Mouse (Mus musculus) spleen, postnatal 36 days (tissue): ENCODE measurements around the gene Rap1b.

Experiments used
- DNase-seq, 2 experiments: peaks; one replicate each; pipeline ENCODE4 v3.0.0; 2022; ENCODE audit warnings: low spot score in 2 of 2, mixed read lengths in 1 of 2

The Rap1b gene

DNA sequence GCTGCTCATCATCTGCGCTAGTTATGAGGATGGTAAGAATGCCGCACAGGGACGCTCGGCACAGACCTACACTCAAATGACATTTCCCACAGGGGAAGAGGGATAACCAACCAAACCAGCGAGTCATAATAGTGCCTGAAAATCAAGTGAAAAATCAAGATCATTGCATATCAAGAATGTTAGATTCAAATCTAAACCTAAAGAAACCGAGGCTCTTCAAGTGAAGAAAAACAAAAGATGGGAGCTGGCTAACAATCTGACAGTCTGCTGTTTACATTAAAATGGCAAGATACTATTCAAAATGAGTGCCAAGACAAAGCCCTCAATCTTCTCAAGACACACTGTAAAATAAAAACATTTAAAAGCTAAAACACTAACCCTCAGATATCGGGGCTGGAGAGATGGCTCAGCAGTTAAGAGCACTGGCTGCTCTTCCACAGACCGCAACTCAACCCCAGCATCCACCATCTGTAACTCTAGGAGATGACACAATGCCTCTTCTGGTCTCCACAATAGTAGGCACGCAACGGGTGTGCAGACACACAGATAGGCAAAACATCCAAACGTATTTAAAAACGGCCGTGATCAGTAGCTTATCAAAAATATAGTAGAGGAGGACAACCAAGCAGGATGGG is 61.9 kb downstream of the Rap1b start:
- no peak for DNase-seq

DNA sequence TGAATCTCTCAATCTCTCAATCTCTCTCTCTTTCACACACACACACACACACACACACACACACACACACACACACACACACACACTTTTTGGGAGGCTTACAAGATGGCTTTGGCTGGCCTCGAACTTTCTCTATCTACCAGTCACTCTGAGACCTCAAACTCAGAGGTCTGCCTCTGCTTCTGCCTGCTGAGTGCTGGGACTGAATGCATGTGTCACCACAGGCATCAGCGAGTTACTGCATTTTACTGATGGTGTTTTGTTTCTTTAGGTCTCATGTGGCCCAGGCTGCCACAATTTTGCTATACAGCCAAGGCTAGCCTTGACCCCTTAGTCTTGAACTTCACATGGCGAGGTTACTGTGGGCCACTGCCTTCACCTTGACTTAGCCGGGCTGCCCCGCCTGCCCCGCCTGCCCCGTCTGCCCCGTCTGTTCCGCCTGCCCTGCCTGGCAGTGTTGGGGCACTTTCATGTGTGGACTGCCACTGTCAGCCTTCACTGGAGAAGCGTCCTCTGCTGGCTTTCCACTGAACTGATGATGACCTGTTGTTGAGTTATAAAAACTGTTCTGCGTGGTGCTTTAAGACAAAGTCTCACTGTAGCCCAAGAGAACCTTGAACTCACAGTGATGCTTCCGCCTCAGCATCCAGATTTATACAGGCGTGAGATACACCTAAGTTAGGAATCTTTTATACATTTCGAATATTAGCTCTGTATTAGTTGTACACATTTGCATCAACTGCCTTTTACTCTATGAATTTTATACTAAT is 63.2 kb downstream of the Rap1b start:
- no peak for DNase-seq

DNA sequence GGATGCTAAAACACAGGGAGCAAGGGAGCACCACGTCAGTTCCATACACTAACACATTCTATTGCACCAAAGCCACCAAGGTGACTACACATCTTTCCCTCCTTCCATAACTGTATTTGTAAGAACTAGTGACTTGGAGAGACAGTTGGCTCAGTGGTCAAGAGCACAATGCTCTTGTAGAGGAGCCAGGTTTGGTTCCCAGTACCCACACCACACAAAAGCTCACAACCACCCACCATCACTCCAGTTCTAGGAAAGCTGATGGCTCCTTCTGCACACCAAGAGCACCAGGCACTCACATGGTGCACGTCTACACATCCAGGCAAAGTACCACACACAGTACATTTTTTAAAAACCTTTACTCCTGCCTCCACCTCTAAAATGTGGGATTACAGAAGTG is 63.8 kb downstream of the Rap1b start:
- no peak for DNase-seq

DNA sequence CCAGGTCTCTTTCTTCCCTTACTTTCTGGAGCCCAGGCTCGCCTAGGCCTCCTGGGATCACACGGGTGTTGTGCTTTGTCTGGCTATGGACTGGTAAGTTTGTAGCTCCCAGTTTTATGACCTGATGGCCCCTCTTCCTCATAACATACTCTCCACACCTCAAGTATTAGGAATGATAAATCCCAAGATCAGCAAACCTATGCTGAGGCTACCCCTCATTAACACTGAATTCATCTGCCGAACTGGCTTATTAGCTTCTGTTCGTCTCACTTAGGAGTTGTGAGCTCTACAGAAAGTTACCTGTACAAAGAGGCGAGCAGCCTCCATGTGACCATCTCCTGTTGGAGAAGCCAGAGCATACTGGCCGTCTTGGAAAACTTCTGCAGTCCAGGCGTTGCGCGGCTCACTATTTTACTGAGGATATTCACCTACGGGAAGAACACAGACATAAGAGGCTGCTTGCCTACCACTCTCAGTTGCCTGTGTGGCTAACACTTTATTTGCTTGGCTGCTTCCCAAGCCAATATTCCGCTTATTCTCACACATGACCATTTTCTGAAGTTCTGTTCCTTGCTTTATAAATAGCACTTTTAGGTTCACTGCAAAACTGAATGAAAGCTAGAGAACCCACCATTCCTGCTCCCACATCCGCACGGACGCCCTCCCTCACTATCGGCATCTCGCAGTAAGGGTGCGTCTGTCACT is 64.7 kb downstream of the Rap1b start:
- no peak for DNase-seq

DNA sequence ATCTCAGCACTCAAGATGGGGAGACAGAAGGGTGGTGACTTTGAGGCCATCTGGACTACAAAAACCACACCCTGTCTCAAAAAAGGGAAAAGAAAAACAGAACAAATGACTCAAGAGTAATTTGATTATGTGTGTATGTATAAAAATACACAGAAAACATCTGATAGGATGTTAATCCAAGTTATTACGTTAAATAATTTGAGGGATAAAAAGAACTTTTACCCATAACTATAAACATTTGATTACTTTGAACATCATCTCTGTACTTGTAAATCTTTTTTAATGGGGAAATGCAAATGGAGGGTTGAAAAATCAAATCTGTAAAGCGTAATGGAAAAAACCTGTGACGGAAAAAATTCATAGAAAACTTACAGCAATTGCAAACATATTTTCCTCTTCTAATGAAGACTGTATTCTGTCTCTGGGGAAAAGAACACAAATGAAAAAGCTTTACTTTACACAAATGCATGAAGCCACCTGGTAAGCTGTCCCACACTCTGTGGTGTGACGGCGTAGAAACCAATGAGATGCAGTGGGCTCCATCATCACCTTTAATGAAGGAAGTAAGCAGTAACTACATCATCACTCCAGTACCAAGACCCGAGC is 65.4 kb downstream of the Rap1b start:
- DNase-seq, result no peak

DNA sequence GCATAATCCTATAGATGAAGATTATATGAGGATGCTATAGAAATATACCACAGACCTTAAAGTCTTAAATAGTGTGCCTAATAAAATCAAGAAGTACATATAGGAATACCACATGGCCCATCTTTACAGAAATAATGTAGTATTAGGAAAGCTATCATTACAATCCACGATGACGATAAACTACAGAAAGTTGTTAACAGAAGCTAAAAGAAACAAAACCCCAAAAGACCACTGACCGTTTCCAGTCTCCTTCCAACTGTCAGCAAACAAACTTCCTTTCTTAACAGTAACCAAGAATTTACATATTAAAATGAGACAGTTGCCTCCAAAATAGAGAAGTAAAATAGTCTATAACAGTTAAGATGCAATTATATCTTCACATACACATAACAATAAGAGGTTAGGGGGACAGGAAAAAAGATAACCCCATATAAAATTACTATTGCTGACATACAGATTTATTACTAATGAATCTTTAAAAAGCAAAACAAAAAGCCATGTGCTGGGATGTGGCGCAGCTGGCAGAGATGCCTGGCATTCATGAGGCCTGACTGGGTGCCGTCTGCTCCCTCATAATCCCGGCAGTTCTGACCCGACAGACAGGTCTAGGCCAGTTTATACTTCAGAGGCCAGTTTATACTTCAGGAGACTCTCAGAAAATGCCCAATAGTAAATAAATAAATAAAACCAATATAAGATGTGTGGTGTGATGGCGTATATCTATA is 66.1 kb downstream of the Rap1b start:
- no peak for DNase-seq

DNA sequence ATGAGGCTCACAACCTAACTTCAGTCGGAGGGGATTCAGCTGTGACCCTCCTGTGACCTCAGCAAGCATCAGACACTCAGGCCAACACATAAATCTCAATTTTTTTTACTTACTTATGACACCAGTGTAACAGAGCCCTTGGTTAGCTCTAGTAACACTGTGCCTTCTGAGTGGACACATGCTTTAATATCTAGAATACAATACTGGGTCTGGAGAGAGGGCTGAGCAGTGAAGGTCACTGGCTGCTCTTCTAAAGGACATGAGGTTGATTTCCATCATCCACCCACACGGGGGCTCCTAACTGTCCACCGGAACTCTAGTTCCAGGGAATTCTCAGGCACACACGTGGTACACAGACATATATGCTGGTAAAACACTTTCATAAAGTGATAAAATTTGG is 66.9 kb downstream of the Rap1b start:
- DNase-seq, result no peak

DNA sequence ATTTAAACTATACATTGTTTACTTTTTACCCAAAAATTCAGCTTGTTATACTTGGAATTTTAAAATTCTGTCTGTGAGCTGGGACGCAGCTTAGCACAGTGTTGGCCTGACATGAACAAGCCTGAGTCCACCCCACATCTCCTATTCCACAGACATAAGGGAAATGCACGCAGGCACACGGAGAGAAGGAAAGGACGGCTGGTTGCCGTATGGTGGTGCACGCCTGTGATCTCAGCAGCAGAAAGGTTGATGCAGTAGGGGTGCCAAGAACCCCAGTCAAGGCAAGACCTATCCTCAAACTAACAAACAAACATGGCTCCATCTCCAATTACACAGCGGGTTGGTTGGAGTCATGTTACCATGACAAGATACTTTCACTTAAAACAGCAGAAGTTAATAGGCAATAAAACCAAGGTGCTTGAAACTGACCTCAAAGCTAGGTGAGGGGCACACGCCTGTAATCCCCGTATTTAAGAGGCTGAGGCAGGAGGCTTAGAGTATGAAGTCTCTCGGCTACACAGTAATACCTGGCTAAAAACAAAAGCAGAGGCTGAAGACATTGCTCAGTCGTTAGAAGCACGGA is 67.4 kb downstream of the Rap1b start:
- no peak for DNase-seq

DNA sequence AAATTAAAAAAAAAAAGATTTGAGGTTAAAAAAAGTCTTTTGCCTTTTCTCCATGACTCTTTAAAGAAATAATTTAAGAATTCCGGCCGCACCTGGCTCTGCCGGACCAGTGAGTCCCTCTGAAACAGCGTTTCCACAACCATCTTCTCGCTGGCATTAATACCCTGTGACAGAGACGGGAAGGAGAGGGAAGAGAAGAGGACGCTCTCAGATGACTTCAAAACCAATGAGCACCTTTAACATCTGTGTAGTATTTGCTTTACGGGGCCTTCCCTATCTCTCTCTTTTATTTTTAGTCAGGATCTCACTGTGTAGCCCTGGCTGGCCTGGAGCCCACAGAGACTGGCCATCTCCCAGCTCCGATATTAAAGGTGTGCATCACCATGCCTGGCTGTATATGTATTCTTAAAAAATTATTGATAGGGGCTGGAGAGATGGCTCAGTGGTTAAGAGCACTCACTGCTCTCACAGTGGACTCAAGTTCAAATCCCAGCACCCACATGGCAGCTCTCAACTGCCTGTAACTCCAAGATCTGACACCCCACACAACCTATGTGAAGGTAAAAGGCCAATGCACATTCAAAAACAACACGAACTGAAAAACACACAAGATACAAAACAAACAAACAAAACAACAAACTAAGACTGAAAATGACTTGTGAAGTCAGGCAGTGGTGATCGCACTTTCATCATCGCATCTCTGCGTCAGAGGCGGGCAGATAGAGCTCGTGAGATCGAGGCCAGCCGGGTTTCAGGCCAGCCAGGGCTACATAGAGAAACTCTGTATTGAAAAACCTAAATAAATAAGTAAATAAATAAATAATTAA is 68.1 kb downstream of the Rap1b start:
- DNase-seq, result no peak

DNA sequence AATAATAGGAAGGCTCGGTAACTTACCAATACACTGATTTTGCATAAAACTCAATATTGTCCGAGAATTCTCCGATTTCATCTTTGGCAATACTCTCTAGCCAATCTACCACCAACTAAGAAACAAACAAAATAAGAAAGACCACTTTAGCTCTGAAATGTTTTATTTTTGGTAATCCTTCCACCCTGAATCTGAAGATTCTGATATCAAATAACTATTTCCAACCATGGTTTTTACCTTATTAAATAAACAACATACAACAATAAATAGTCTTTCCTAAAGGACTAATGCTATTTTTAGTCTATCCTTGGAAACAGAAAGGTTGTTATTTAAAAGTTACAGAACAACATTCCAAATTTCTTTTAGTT is 68.7 kb downstream of the Rap1b start:
- DNase-seq, result no peak

DNA sequence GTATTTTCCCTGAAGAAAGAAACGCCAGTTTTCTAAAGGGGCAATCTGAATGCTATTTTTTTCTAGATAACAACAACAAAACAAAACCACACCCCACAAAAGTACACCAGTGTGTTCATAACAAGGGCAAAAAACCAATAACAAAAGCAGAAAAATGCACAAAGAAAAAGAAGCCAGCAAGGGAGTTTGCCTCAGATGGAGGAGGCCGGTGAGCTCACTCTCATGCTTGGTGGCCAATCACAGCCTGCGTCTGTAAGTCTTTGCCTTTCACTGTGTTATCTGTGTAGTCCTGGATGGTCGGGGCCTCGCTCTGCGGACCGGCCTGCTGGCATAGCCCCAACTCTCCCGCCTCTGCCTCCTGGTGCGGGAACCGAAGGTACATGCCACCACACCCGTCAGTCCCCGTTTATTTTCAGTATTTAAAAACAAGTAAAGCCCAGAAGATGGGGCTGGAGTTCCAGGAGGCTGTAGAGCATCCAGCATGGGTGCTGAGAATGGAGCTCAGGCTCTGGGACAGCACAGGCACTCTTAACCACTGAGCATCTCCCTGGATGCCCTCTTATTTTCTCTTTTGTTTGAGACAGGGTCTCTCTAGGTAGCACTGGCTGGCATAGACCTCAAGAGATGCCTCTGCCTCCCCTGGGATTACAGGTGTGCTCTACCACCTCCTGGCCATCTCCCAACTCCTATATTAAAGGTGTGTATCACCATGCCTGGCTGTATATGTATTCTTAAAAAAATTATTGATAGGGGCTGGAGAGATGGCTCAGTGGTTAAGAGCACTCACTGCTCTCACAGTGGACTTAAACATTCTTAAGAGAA is 69.3 kb downstream of the Rap1b start:
- DNase-seq, result no peak

DNA sequence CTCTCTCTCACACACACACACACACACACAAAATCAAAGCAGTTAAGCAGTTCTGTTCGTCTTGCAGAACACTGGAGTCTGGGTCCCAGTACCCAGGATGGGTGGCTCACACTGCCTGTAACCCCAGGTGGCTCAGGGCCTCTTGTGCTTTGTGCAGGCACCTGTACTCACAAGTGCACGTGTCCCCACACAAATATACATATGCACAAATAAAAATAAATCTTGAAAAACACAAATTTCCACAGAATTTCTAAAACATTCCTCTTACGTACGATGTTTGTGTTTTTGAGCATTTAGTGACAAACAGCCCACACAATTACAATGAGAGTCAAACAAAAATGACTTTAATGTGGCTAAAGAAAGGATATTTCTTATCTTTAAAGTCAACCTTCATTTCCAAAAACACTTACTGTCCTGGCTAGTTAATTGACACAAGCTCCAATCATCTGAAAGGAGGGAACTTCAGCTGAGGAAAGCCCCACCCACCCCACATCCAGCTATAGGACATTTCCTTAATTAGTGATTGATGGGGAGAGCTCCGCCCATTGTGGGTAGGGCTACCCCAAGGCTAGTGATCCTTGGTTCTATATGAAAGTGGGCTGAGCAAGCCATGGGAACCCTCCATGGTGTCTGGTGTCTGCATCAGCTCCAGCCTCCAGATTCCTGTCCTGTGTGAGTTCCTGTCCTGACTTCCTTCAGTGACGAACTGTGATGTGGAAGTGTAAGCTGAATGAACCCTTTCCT is 70.3 kb downstream of the Rap1b start:
- DNase-seq, result no peak

DNA sequence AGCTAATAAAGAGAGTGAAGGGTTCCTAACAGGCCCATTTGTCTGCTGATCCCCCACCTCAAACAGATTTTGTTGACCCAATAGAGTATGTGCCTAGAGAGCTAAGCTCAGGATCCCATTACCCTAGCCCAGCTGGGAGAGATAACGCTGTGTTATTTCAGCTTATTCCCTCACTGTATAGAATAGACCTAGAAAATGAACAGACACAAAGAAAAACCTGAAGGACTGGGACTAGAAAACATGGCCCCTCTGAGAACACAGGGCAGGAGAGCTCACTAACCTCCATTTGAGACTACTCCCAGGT is 71.1 kb downstream of the Rap1b start:
- no peak for DNase-seq

DNA sequence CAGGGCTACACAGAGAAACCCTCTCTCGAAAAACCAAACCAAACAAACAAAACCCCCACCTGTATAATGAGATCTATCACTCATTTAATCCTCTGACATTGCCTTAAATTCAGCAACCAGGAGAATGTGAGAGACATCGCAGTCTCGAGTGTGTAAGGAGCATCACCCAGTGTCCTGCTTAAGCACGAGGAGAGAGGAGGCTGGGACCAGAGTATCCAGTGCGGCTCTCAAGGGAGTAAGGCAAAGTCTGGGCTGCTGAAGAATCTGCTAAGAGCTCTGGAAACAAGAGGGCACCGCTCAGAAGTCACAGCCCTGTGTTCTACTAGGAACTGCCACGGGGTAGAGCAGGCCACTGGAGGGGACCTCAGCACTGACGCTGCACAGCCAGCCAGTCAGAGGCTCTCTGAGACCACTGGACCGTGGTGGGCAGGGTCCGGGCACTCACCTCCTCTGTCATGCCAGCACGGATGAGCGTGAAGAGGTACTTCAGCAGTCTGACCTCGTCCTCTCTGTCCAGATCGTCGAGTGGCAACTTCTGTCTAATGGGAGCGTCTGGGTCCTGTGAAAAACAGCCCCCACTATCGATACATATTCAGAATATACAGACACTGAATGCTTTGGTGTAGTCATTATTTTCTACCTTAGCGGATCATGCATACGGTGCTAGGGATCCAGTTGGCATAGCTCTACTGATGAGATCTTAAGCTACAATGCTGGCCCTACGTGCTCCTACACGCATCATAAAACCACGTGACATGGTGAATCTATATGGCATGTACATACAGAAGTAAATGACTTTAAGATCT is 71.6 kb downstream of the Rap1b start:
- no peak for DNase-seq

DNA sequence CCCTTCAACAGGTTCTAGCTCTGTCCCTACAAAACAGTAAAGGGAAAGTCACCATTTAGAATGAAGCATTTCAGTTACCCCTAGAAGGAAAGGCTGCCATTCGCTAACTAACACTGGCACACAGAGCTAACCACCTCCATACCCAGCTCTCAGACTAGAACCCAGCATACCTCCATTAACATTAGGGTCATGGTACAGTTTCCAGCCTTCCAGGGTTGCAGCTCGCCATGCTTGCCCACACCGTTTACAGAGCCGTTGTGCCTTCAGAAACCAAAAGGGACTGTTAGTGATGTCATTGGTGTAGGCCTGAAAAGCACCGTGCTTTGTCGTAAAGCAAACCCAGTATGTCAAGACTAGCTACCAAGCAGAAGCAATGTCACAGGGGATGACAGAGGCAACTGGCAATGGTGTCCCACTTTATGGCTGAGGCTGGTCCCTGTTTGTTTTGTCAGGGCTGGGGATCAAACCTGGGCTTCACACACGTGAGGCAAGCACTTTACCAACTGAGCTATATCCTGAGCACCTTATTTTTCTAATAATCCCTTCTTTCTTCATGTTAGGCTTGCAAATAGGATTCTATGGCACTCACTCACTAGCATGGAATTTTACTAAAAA is 72.6 kb downstream of the Rap1b start:
- DNase-seq, result no peak

DNA sequence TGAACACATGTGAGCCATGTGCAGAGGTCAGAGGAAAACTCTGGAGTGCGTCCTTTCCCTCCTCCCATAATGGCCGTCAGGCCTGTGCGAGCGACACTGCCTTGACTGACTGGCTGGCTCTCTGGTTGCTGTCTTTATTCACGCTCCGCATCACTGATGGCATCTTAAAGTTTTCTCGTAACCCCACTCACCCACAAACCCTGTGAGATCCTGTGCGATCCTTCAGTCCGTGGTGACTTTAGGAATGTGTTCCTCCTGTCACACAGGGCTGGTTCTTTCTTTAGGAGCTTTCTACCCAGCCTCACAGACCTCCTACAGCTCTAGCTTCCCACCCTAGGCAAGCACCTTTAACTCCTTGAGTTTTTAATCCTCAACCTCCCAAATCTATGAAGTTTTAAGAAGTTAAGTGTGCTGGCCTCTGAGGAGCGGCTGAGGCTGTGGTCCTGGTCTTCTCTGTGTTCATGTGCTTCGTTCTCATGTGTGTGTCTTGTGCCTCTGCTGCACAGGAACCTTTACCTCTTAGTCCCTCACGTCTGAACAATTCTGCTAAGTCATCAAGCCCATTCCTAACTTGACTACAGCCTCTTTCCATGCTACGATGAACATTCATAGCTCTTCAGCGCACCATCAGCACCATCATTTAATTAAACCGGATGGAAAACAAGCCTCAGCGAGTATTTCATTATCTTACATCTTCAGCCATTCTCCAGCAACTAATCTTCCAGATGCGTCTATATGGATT is 73.3 kb downstream of the Rap1b start:
- DNase-seq, result no peak

DNA sequence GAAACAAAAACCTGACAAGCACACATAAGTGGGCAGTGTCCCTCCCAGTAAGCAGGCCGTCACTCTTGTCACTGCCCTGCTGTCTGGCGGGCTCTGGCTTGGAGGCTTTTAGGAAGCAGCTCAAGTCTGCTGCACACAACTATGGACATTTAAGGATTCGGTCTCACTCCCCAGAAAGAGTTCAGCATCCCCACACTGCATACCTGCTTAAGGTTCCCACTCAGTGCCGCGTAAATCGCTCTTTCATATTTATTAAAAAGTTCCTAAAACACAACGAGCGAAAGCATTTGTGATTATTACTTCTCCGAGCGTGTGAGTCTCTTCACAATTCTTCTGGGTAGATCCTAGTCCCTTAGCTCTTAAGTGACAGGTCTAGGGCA is 74.7 kb downstream of the Rap1b start:
- DNase-seq, result no peak
